Mouse (Mus musculus): ENCODE data around the gene Hoxa4. TPM values are rescaled to one million over a fixed set of nuclear protein-coding genes. Genes with fewer than 3 reads are reported as not detected.

Gene Hoxa4
- polyA plus RNA-seq, 2 experiments: 1.0 to 2.2 TPM

DNA sequence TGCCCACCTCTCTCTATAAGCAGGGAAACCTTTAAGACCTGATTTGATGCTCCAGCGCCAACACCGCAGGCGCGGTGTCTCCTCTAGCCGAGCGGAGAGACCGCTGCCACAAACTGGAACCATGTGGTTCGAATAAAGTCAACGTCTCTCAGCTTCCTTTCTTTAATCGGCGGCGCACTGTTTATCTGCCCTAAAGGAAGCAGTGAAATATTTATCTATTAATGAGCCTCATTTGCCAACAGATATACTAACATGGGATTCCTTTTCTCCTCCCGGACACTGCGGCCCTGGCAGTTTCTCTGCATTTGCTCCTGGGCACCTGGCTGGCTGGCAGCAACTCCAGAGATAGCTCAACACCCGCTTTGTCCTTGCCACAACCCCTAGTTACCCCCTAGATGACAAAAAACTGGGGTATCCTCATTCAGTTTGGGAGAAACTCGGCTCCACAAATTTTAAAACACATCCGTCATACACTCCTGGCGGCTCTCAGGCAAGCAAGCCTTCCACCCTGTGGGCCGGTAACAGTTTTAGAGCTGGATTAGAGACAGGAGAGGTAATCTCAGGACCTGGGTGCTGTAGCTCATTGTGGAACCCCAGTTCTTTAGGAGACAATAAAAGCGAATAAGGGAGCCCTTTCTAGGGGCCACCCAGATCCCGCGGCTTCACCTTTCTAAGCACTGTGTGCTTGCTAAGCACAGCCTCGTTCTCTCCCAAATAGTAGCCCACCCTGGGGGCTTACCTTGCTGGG is 26.5 kb upstream of the Hoxa4 start:
- DNase-seq (ENCODE audit: low spot score): peak; percentile 59
- H3K9me3 ChIP-seq (ENCODE audit: control insufficient read depth, low read length): no peaks in the 10 kb centered on the region
- WGBS: 11% methylated on average over 23 of the region's 23 CpGs
- peak overlapping the region; percentile 89 for H3K27ac ChIP-seq (replicated peaks; ENCODE audit: low read depth, low read length)
- peaks cover 45% of the 10 kb centered on the region for H3K4me1 ChIP-seq (ENCODE audit: control insufficient read depth, insufficient read depth, low read length)
- no peak for ATAC-seq (ENCODE audit: low FRiP score, low read depth)
- H3K36me3 ChIP-seq (ENCODE audit: control insufficient read depth, insufficient read depth, low read length): no peaks in the 10 kb centered on the region
- peaks cover 23% of the 10 kb centered on the region for H3K27me3 ChIP-seq (ENCODE audit: control insufficient read depth, insufficient read depth, low read length)
- TF ChIP-seq POLR2A (IDR thresholded peaks at IDR 0.05; ENCODE audit: borderline replicate concordance, extremely low read depth, insufficient read depth, insufficient read length): no peak
- H3K4me3 ChIP-seq (replicated peaks; ENCODE audit: low read length): peak overlapping the region; percentile 65
- H3K9ac ChIP-seq (ENCODE audit: low read depth, low read length, severe bottlenecking): peak overlapping the region; percentile 71
- H3K4me2 ChIP-seq (replicated peaks; ENCODE audit: low read depth, low read length, severe bottlenecking): peak overlapping the region; percentile 96

- 0 out of 2 replicates have a peak, but pooled peaks have one; percentile 59 for TF ChIP-seq POLR2A (IDR thresholded peaks at IDR 0.05; ENCODE audit: borderline replicate concordance, extremely low read depth, insufficient read depth, insufficient read length)
- peak overlapping the region; percentile 71 for H3K9ac ChIP-seq (ENCODE audit: low read depth, low read length, severe bottlenecking)
- peak overlapping the region; percentile 65 for H3K4me3 ChIP-seq (replicated peaks; ENCODE audit: low read length)
- peak overlapping the region; percentile 89 for H3K27ac ChIP-seq (replicated peaks; ENCODE audit: low read depth, low read length)
- DNase-seq (ENCODE audit: low spot score) (peak; percentile 91), ATAC-seq (ENCODE audit: low FRiP score, low read depth) (peak; percentile 73)
- peak overlapping the region; percentile 96 for H3K4me2 ChIP-seq (replicated peaks; ENCODE audit: low read depth, low read length, severe bottlenecking)
- H3K27me3 ChIP-seq (ENCODE audit: control insufficient read depth, insufficient read depth, low read length): peaks cover 23% of the 10 kb centered on the region
- H3K36me3 ChIP-seq (ENCODE audit: control insufficient read depth, insufficient read depth, low read length): no peaks in the 10 kb centered on the region
- H3K9me3 ChIP-seq (ENCODE audit: control insufficient read depth, low read length): no peaks in the 10 kb centered on the region
- peaks cover 45% of the 10 kb centered on the region for H3K4me1 ChIP-seq (ENCODE audit: control insufficient read depth, insufficient read depth, low read length)
- WGBS: 2% methylated on average over 24 of the region's 25 CpGs
Observed at GRCm38 (mm10) chr6:52217459-52217768, 25.9 kb upstream of the Hoxa4 start.

DNA sequence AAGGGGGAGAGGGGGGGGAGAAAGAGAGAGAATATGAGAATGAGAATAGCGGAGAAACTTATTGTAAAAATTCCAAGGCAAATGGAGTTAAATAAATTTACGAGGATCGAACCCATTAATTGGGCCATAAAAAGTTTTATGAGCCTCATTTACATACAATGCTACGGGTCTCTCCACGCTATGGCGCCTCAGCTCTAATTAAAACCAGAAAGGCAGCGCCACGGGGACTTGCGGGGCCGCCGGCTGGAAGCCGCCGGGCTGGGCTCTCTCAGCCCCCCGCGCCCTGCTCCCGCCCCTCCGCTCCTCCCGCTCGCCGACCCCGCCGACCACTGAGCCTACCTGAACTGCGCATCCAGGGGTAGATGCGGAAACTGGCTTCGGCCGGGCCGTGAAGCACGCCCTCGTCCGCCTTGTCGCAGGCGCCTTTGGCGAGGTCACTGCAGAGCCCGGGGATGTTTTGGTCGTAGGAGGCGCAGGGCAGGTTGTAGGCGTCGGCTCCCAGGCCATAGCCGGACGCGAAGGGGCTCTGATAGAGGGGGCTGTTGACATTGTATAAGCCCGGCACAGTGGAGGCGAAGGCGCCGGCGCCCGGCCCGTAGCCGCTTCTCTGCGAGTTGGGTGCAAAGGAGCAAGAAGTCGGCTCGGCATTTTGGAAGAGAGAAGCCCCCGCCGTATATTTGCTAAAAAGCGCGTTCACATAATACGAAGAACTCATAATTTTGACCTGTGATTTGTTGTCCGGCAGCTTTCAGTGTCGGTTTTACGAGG is 25.3 kb upstream of the Hoxa4 start:
- no peak for TF ChIP-seq POLR2A (IDR thresholded peaks at IDR 0.05; ENCODE audit: borderline replicate concordance, extremely low read depth, insufficient read depth, insufficient read length)
- Histone ChIP-seq H3K27ac (replicated peaks; ENCODE audit: low read depth, low read length) (peak overlapping the region; percentile 89), H3K4me2 (replicated peaks; ENCODE audit: low read depth, low read length, severe bottlenecking) (peak overlapping the region; percentile 96), H3K27me3 (ENCODE audit: control insufficient read depth, insufficient read depth, low read length) (peaks cover 23% of the 10 kb centered on the region), H3K36me3 (ENCODE audit: control insufficient read depth, insufficient read depth, low read length) (no peaks in the 10 kb centered on the region), H3K4me1 (ENCODE audit: control insufficient read depth, insufficient read depth, low read length) (peaks cover 42% of the 10 kb centered on the region), H3K9ac (ENCODE audit: low read depth, low read length, severe bottlenecking) (peak overlapping the region; percentile 71), H3K4me3 (replicated peaks; ENCODE audit: low read length) (peak overlapping the region; percentile 65), H3K9me3 (ENCODE audit: control insufficient read depth, low read length) (no peaks in the 10 kb centered on the region)
- peak; percentile 66 for DNase-seq (ENCODE audit: low spot score)
- 0% methylated on average over 54 of the region's 60 CpGs for WGBS
- ATAC-seq (ENCODE audit: low FRiP score, low read depth): no peak

DNA sequence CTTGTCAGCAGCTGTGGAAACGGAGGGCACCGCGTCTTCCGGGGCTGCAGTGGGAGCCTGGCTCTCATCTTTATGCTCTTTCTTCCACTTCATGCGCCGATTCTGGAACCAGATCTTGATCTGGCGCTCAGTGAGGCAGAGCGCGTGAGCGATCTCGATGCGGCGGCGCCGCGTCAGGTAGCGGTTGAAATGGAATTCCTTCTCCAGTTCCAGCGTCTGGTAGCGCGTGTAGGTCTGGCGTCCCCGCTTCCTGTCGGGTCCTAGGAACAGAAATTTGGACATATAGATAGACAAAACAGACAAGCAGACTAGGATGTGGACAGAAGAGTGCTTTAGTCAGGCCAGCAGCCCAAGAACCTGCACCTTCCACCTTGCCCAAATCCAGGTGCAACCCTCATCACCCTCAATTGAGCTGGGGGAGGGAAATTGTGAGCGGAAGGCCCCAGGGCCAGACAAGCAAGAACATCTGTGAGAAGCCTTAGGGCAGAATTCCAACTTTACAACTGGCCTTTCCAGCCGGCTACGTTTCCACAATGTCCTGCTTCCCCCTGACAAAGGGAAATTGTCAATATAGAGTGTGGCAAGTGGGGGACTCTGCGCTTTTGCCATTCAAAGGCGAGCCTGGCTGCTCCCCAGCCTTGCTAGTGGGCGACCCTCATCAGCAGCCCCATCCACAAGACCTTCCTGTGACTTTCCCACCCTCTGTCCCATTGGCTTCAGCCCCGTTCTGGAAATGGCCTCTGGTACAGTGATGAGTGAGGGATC is 24.4 kb upstream of the Hoxa4 start:
- no peaks in the 10 kb centered on the region for H3K36me3 ChIP-seq (ENCODE audit: control insufficient read depth, insufficient read depth, low read length)
- H3K9me3 ChIP-seq (ENCODE audit: control insufficient read depth, low read length): no peaks in the 10 kb centered on the region
- no peak for ATAC-seq (ENCODE audit: low FRiP score, low read depth)
- WGBS: 4% methylated on average over 30 of the region's 30 CpGs
- peak overlapping the region; percentile 58; the same call in 1 of the 2 replicates for H3K27ac ChIP-seq (replicated peaks; ENCODE audit: low read depth, low read length)
- peak overlapping the region; percentile 65 for H3K4me3 ChIP-seq (replicated peaks; ENCODE audit: low read length)
- H3K27me3 ChIP-seq (ENCODE audit: control insufficient read depth, insufficient read depth, low read length): peaks cover 28% of the 10 kb centered on the region
- peaks cover 45% of the 10 kb centered on the region for H3K4me1 ChIP-seq (ENCODE audit: control insufficient read depth, insufficient read depth, low read length)
- DNase-seq (ENCODE audit: low spot score): peak; percentile 54
- H3K9ac ChIP-seq (ENCODE audit: low read depth, low read length, severe bottlenecking): peak overlapping the region; percentile 71
- no peak for TF ChIP-seq POLR2A (IDR thresholded peaks at IDR 0.05; ENCODE audit: borderline replicate concordance, extremely low read depth, insufficient read depth, insufficient read length)
- H3K4me2 ChIP-seq (replicated peaks; ENCODE audit: low read depth, low read length, severe bottlenecking): peak overlapping the region; percentile 96

DNA sequence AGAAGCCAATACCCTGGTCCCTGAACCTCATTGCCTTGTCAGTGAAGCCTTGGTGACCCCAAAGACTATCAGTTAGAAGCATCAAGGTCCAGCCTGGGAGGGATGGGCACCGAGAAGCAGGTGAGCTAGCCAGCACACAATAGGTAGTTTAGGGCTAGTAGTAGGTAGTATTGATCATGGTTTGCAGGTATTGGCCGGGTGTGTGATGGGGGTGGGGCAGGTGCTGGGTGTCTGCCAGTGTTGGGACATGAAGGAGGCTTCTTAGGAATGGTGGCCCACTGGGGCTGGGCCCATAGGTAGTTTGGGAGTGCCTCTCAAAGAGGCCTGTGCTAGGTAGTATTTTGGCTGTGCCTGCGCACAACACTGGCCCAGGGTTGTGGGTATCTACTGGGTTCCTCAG is 23.5 kb upstream of the Hoxa4 start:
- 53% methylated on average over 3 of the region's 3 CpGs for WGBS
- Histone ChIP-seq H3K4me1 (ENCODE audit: control insufficient read depth, insufficient read depth, low read length) (peaks cover 43% of the 10 kb centered on the region), H3K9ac (ENCODE audit: low read depth, low read length, severe bottlenecking) (no peak overlapping the region), H3K27ac (replicated peaks; ENCODE audit: low read depth, low read length) (no peak overlapping the region), H3K4me2 (replicated peaks; ENCODE audit: low read depth, low read length, severe bottlenecking) (peak overlapping the region; percentile 96; the same call in 1 of the 2 replicates), H3K27me3 (ENCODE audit: control insufficient read depth, insufficient read depth, low read length) (peaks cover 28% of the 10 kb centered on the region), H3K4me3 (replicated peaks; ENCODE audit: low read length) (no peak overlapping the region; the same call in 1 of the 2 replicates), H3K9me3 (ENCODE audit: control insufficient read depth, low read length) (no peaks in the 10 kb centered on the region), H3K36me3 (ENCODE audit: control insufficient read depth, insufficient read depth, low read length) (no peaks in the 10 kb centered on the region)
- no peak for ATAC-seq (ENCODE audit: low FRiP score, low read depth)
- TF ChIP-seq POLR2A (IDR thresholded peaks at IDR 0.05; ENCODE audit: borderline replicate concordance, extremely low read depth, insufficient read depth, insufficient read length): no peak
- DNase-seq (ENCODE audit: low spot score): no peak
